Mouse (Mus musculus) ES-Bruce4 (cell line): ENCODE measurements around the gene Rasgef1b.

Experiments used
- CTCF ChIP-seq: IDR thresholded peaks from one replicate; pipeline ENCODE4 v1.8.1; 2011; ENCODE audit warnings: low read depth, low read length
- EP300 ChIP-seq: IDR thresholded peaks from 2 replicates; pipeline ENCODE4 v1.6.1; 2011; ENCODE audit warnings: low read depth, low read length; ENCODE audit not compliant: insufficient read depth
- POLR2A ChIP-seq: IDR thresholded peaks from one replicate; pipeline ENCODE4 v1.8.1; 2011; ENCODE audit warnings: low read length; ENCODE audit not compliant: insufficient read depth

DNA sequence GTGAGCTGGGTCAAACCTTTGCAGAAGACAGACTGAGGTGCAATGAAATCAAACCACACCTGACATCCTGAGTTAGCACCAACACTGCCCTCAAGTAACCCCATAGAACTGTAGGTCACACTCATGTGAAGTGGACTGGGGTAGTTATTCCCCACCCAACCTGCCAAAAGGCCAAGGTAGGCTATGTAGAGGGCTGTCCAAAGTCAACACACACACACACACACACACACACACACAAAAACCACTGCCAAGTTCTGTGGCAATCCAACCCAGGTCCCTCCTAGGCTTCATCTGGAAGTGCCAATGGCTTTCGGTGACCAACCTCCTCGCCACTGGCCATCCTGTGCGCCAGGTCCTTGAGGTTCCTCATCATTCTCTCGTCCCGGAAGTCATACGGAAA, 488.4 kb downstream of the Rasgef1b start:
- TF ChIP-seq EP300 (no peak), CTCF (no peak), POLR2A (no peak)
